Mouse (Mus musculus) hindbrain, embryonic 15.5 days (tissue): Measurements from ENCODE around the gene Nr5a2. TPM values are rescaled to one million over a fixed set of nuclear protein-coding genes. Genes with fewer than 3 reads are reported as not detected.

Experiments
- ATAC-seq: fragments of 200-750 bp; cut with Nextera tagmentation; 2 replicates; pipeline ENCODE4 v1.8.0; 2017; ENCODE audit warnings: low read depth, moderate number of reproducible peaks, moderate TSS enrichment; ENCODE audit not compliant: low FRiP score
- H3K27ac ChIP-seq: fragments of 300-500 bp; sonication (generic); replicated peaks from 2 replicates; pipeline ENCODE4 v1.5.1; 2015; ENCODE audit warnings: mild to moderate bottlenecking, inconsistent platforms
- H3K27me3 ChIP-seq: fragments of 300-500 bp; sonication (generic); 2 replicates; pipeline ENCODE4 v1.6.1; 2015; ENCODE audit warnings: control low read depth, inconsistent platforms
- H3K36me3 ChIP-seq: fragments of 300-500 bp; sonication (generic); 2 replicates; pipeline ENCODE4 v1.6.1; 2015; ENCODE audit warnings: control low read depth, inconsistent platforms
- H3K4me1 ChIP-seq: fragments of 300-500 bp; sonication (generic); replicated peaks from 2 replicates; pipeline ENCODE4 v1.6.1; 2015; ENCODE audit warnings: control low read depth, inconsistent platforms
- H3K4me2 ChIP-seq: fragments of 300-500 bp; sonication (generic); 2 replicates; pipeline ENCODE4 v1.6.1; 2015; ENCODE audit warnings: moderate library complexity, mild to moderate bottlenecking, inconsistent platforms
- H3K4me3 ChIP-seq: fragments of 300-500 bp; sonication (generic); 2 replicates; pipeline ENCODE4 v1.5.1; 2015; ENCODE audit warnings: mild to moderate bottlenecking, inconsistent platforms
- H3K9ac ChIP-seq: fragments of 300-500 bp; sonication (generic); 2 replicates; pipeline ENCODE4 v1.6.1; 2015; ENCODE audit warnings: inconsistent platforms
- H3K9me3 ChIP-seq: fragments of 300-500 bp; sonication (generic); 2 replicates; pipeline ENCODE4 v1.6.1; 2016; ENCODE audit warnings: control low read depth, inconsistent platforms
- WGBS: fragments of 180-500 bp; shearing (Covaris S2); methylation state at CpG from one replicate; pipeline ENCODE4 v1.1.7; 2015; 5-methylcytosine and 5-hydroxymethylcytosine counted together
- polyA plus RNA-seq: library from polyadenylated mRNA; unstranded; fragments of >200 nt; fragmentation: Nextera tagmentation; extraction: Ambion mirVana; gene quantifications from 2 replicates; pipeline ENCODE4 v1.2.1, GENCODE M21; 2015

The Nr5a2 gene
- polyA plus RNA-seq, 1 experiment from 2014 or later, result 0.70 TPM

GRCm38 (mm10) chr1:136927428-136927827 is 32.8 kb downstream of the Nr5a2 start:
- Histone ChIP-seq H3K36me3 (no peaks in the 10 kb centered on the region), H3K27ac (no peak overlapping the region), H3K4me2 (no peak overlapping the region), H3K9ac (no peak overlapping the region), H3K9me3 (no peaks in the 10 kb centered on the region), H3K27me3 (no peaks in the 10 kb centered on the region), H3K4me1 (no peaks in the 10 kb centered on the region), H3K4me3 (no peak overlapping the region)
- no peak for ATAC-seq
- 66% methylated on average over 9 of the region's 9 CpGs for WGBS

GRCm38 (mm10) chr1:136926026-136926425 is 34.2 kb downstream of the Nr5a2 start:
- H3K27me3 ChIP-seq, result no peaks in the 10 kb centered on the region
- ATAC-seq, result no peak
- no peaks in the 10 kb centered on the region for H3K4me1 ChIP-seq
- H3K9me3 ChIP-seq, result no peaks in the 10 kb centered on the region
- WGBS, result 14% methylated on average over 3 of the region's 3 CpGs
- no peak overlapping the region for H3K4me2 ChIP-seq
- no peak overlapping the region for H3K9ac ChIP-seq
- H3K4me3 ChIP-seq, result no peak overlapping the region
- H3K27ac ChIP-seq, result no peak overlapping the region
- H3K36me3 ChIP-seq, result no peaks in the 10 kb centered on the region

GRCm38 (mm10) chr1:136920089-136920488 is 40.2 kb downstream of the Nr5a2 start:
- Histone ChIP-seq H3K9ac (no peak overlapping the region), H3K27ac (no peak overlapping the region), H3K4me3 (no peak overlapping the region), H3K27me3 (no peaks in the 10 kb centered on the region; the same call in 1 of the 2 replicates), H3K9me3 (no peaks in the 10 kb centered on the region), H3K4me2 (no peak overlapping the region), H3K36me3 (no peaks in the 10 kb centered on the region), H3K4me1 (no peaks in the 10 kb centered on the region)
- 81% methylated on average over 4 of the region's 4 CpGs for WGBS
- ATAC-seq, result no peak

GRCm38 (mm10) chr1:136918791-136919190 is 41.5 kb downstream of the Nr5a2 start:
- Histone ChIP-seq H3K27me3 (no peaks in the 10 kb centered on the region; the same call in 1 of the 2 replicates), H3K27ac (no peak overlapping the region), H3K4me3 (no peak overlapping the region), H3K9me3 (no peaks in the 10 kb centered on the region), H3K4me1 (no peaks in the 10 kb centered on the region), H3K4me2 (no peak overlapping the region), H3K9ac (no peak overlapping the region), H3K36me3 (no peaks in the 10 kb centered on the region)
- WGBS, result 75% methylated on average over 9 of the region's 9 CpGs
- ATAC-seq, result no peak

GRCm38 (mm10) chr1:136915438-136915837 is 44.8 kb downstream of the Nr5a2 start:
- Histone ChIP-seq H3K9me3 (no peaks in the 10 kb centered on the region), H3K36me3 (no peaks in the 10 kb centered on the region), H3K4me3 (no peak overlapping the region), H3K27me3 (no peaks in the 10 kb centered on the region; the same call in 1 of the 2 replicates), H3K4me1 (no peaks in the 10 kb centered on the region), H3K27ac (no peak overlapping the region), H3K9ac (no peak overlapping the region), H3K4me2 (no peak overlapping the region)
- no peak for ATAC-seq
- 50% methylated on average over 11 of the region's 11 CpGs for WGBS

GRCm38 (mm10) chr1:136911996-136912395 is 48.3 kb downstream of the Nr5a2 start:
- 75% methylated on average over 10 of the region's 10 CpGs for WGBS
- Histone ChIP-seq H3K4me2 (no peak overlapping the region), H3K36me3 (no peaks in the 10 kb centered on the region), H3K27me3 (no peaks in the 10 kb centered on the region; the same call in 1 of the 2 replicates), H3K9me3 (no peaks in the 10 kb centered on the region), H3K9ac (no peak overlapping the region), H3K27ac (no peak overlapping the region), H3K4me1 (no peaks in the 10 kb centered on the region), H3K4me3 (no peak overlapping the region)
- ATAC-seq, result no peak

DNA sequence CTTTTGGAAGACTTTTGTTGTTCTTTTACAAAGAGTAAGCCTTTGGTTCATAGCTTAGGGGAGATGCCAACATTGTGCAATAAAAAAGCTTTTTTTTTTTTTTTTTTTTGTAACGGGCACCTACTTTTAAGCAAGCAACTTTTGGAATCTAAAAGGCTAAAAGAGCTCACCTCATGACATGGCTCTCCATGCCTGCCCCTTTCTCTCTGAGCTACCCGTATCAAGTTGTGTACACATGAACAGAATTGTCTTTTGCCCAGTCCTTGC is 48.7 kb downstream of the Nr5a2 start:
- WGBS, result 86% methylated on average over 2 of the region's 2 CpGs
- no peak overlapping the region for H3K9ac ChIP-seq
- ATAC-seq, result no peak
- no peak overlapping the region for H3K27ac ChIP-seq
- H3K9me3 ChIP-seq, result no peaks in the 10 kb centered on the region
- no peaks in the 10 kb centered on the region; the same call in 1 of the 2 replicates for H3K27me3 ChIP-seq
- H3K4me3 ChIP-seq, result no peak overlapping the region
- H3K4me2 ChIP-seq, result no peak overlapping the region
- H3K4me1 ChIP-seq, result no peaks in the 10 kb centered on the region
- no peaks in the 10 kb centered on the region for H3K36me3 ChIP-seq

GRCm38 (mm10) chr1:136910741-136911593 is 49.3 kb downstream of the Nr5a2 start:
- Histone ChIP-seq H3K4me3 (no peak overlapping the region), H3K9me3 (no peaks in the 10 kb centered on the region), H3K27ac (no peak overlapping the region), H3K36me3 (no peaks in the 10 kb centered on the region), H3K4me2 (no peak overlapping the region), H3K9ac (no peak overlapping the region), H3K4me1 (no peaks in the 10 kb centered on the region), H3K27me3 (no peaks in the 10 kb centered on the region; the same call in 1 of the 2 replicates)
- WGBS, result 82% methylated on average over 12 of the region's 12 CpGs
- ATAC-seq, result no peak

DNA sequence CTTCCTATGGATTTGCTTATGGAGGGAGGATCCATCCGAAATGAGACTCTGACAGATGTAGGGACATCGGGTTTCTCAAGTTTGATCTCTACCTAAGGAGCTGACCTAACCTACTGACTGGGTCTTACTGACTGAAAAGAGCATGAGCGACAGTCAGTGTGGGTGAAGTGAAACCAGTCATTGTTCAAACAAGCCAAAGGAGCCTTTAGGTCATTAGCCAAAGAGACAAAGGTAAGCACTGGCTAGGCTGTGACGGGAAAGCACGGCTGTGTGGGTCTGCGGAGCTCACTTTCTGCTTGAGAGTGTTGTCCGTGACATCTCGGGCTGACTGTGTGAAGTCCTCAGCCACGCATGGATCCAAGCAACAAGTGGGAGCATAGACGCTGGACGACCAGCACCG is 50.1 kb downstream of the Nr5a2 start:
- WGBS, result 88% methylated on average over 12 of the region's 12 CpGs
- H3K4me1 ChIP-seq, result no peaks in the 10 kb centered on the region
- no peaks in the 10 kb centered on the region for H3K9me3 ChIP-seq
- H3K4me2 ChIP-seq, result no peak overlapping the region
- H3K4me3 ChIP-seq, result no peak overlapping the region
- H3K36me3 ChIP-seq, result no peaks in the 10 kb centered on the region
- no peak overlapping the region for H3K27ac ChIP-seq
- no peak overlapping the region for H3K9ac ChIP-seq
- ATAC-seq, result no peak
- H3K27me3 ChIP-seq, result no peaks in the 10 kb centered on the region

DNA sequence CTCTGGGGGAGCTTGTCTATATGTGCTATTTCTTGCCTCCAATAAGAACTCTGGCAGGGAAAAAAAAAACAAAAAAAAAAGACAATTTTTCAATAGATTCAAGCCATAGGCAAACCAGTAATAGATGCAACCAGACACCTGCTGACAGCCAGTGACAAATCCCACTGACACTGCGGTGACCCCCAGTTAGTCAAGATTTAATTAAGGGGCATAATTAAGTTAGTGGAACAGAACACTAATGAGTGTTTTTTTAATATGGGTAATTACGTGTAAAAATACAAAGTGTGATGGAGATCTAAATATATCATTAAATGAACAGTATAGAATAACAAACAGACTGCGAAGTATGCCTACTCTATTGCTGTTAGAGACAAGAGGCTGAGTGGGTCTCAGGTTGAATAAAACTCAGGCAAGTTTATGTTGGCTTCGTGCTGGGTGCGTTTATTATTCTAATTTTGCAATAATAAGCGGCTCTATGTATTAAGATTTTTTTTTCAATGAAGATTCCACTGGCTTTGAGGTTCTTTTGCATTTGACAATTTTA is 50.7 kb downstream of the Nr5a2 start:
- no peak overlapping the region for H3K4me2 ChIP-seq
- WGBS, result 69% methylated on average over 6 of the region's 6 CpGs
- H3K4me1 ChIP-seq, result no peaks in the 10 kb centered on the region
- H3K9ac ChIP-seq, result no peak overlapping the region
- no peak overlapping the region for H3K27ac ChIP-seq
- H3K27me3 ChIP-seq, result no peaks in the 10 kb centered on the region
- no peaks in the 10 kb centered on the region for H3K36me3 ChIP-seq
- no peak for ATAC-seq
- no peaks in the 10 kb centered on the region for H3K9me3 ChIP-seq
- no peak overlapping the region for H3K4me3 ChIP-seq

DNA sequence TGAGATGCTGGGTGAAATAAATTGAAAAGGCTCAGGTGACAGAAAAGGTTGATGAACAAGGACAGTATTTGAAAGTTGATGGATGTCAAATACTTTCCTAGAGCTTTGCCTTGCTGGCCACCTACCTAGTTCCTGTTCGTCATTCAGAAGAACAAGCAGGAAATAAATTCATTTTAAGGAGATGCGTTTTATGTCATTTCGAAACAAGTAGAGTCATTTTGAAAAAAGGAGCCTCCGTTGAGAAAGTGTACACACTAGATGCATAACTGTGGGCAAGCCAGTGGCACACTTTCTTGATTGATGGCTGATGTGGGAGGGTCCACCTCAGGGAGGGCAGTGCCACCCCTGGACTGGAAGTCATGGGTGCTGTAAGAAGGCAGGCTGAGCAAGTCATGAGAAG is 62.1 kb downstream of the Nr5a2 start:
- Histone ChIP-seq H3K4me2 (no peak overlapping the region), H3K4me1 (no peaks in the 10 kb centered on the region), H3K27ac (no peak overlapping the region), H3K27me3 (no peaks in the 10 kb centered on the region), H3K4me3 (no peak overlapping the region), H3K9ac (no peak overlapping the region), H3K9me3 (no peaks in the 10 kb centered on the region), H3K36me3 (no peaks in the 10 kb centered on the region)
- 89% methylated on average over 4 of the region's 4 CpGs for WGBS
- ATAC-seq, result no peak

DNA sequence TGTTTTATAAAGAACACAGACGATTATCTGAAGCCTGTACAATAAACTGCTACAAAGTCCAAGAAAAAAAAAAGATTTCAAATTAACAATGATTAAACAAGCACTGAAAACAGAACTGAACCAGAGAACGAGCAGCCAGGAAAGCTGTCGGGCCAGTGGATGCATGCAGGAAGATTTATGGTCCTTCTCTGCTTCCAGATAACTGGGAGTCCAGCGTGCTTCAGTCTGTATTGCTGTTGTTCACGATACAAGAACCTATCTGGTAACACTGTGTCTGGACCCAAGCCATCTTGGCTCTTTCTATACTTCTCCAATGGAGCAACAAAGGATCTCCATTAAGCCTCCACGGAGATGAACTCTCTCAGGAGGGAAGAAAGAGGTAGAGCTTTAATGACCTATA is 63.9 kb downstream of the Nr5a2 start:
- WGBS, result 54% methylated on average over 6 of the region's 6 CpGs

DNA sequence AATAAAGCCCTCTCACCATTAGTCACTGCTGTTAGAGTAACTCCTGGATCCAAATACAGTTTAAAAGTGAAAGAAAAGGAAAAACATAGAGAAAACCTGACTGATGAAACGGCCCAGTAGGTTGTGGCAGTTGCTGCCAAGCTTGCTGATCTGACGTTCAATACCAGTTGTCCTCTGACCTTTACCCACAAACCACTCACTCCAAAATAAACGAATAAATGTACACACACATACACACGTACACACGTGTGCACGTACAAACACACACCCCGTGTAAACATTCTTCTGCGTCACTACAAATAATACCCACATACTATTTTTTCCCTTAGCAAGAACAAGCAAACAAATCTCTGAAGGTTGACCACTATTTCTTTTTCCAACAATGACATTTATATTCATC is 64.4 kb downstream of the Nr5a2 start:
- no peak overlapping the region for H3K9ac ChIP-seq
- H3K27ac ChIP-seq, result no peak overlapping the region
- H3K4me3 ChIP-seq, result no peak overlapping the region
- no peaks in the 10 kb centered on the region for H3K27me3 ChIP-seq
- H3K4me2 ChIP-seq, result no peak overlapping the region
- H3K36me3 ChIP-seq, result no peaks in the 10 kb centered on the region
- no peaks in the 10 kb centered on the region for H3K9me3 ChIP-seq
- 87% methylated on average over 8 of the region's 8 CpGs for WGBS
- H3K4me1 ChIP-seq, result no peaks in the 10 kb centered on the region
- no peak for ATAC-seq

More for the DNA sequence above, 63.9 kb downstream of the Nr5a2 start:
- Histone ChIP-seq H3K4me2 (no peak overlapping the region), H3K4me1 (no peaks in the 10 kb centered on the region), H3K9ac (no peak overlapping the region), H3K27ac (no peak overlapping the region), H3K9me3 (no peaks in the 10 kb centered on the region), H3K27me3 (no peaks in the 10 kb centered on the region), H3K36me3 (no peaks in the 10 kb centered on the region), H3K4me3 (no peak overlapping the region)
- no peak for ATAC-seq
